Mouse (Mus musculus): ENCODE measurements around the gene Fpr-rs7.

The Fpr-rs7 gene

DNA sequence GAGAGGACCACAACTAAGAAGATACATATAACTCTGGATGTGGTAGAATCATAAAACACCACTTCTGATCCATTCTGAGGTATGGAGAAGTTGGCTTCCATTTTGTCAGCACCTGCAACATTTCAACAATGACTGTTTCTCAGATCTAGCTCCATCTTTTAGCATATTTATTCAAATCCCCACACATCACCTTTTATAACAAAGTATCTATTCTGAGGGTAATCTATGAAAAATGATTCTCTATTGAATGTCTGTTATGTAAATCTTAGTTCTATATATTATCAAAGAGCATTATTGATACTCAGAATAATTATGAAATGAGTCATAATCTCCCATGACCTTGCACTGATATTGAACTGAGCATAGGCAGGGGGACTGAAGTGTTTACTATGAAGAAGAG is at the start of gene Fpr-rs7:
Fpr-rs7 (minus strand) TSS at position 101 of the 400 bp plus-strand sequence.
- no peak for DNase-seq

DNA sequence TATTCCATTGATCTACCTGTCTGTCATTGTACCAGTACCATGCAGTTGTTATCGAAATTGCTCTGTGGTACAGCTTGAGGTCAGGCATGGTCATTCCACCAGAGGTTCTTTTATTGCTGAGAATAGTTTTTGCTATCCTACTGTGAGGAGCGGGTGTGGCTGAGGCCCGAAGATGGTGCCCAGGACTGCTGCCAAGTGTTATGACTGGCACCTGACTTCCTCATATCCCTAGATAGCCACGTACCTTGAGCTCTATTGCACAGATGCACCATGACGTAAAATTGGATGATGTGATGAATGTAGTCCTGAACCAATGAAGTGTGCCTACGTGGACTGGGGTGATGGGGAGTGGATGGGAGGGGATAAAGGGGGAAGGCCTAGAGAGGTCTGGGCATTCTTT is 39.9 kb downstream of the Fpr-rs7 start:
- no peak for DNase-seq

DNA sequence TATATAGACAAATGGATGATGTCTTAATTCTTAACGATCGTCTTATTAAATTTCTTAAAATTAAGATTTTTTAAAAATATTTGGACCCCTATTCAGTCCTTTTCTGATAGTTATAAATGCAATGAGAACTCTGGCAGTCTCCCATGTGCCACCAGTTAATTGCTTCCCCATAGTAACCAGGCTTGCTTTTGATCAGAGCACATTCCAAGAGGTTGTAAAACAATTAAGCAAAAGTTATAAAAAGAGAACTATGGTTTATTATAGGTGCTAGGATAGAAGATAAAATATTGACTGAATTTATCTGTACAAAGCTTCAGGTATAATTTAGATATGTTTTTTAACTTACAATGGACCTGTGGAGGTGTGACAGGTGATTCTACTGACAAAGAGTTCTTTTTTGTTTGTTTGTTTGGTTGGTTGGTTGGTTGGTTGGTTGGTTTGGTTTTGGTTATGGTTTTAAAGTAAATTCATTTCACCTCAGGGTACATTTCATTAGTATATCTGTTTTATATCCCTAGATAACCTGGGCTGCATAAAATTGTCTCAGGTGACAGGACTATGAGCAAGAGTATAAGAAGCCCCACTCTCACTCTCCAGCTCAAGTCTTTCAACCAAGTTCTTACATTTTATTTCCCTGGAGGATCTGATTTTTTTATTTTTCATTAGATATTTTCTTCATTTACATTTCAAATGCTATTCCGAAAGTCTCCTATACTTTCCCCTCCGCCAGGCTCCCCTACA is 42.2 kb downstream of the Fpr-rs7 start:
- DNase-seq: no peak
